Mouse (Mus musculus): ENCODE measurements around the gene Slc6a5. TPM values are rescaled to one million over a fixed set of nuclear protein-coding genes. Genes with fewer than 3 reads are reported as not detected.
"Not testable (repeated sequence)": the region's sequence is repeated elsewhere in the genome, so short reads cannot be mapped to it uniquely, and the experiment has no call there.

Slc6a5 gene
- total RNA-seq, 2 experiments from 2014 or later, result not detected

DNA sequence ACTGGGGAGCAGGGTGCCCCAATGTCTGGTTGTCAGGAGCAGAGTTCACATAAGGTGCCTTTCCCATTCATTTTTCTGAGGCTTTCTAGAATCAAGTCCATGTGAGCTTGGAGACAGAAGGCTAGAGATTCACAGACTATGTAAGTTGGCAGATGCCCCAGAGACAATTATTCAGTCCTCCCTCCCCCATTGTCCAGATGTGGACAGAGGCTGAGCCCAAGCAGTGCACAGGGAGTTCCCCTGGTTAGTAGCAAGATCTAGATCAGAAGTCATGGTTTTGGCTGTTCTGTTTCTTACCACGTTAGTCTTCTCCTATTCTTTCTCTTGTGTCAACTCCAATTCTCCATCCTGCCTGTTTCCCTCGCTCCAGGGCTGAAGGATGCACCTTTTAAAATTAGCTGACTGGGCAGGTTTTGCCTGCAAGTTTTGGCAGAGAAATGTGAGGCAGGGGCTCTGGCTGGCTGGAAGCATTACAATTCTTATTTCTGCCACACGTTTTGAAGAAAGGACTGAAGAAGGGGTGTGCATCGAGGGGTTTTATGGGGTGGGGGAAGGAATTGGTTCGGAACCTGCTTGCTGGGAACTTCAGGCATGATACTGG lies 3.9 kb downstream of the Slc6a5 start:
- DNase-seq, result no peak

GRCm38 (mm10) chr7:49914946-49915345 lies 5.0 kb downstream of the Slc6a5 start:
- no peak for DNase-seq

GRCm38 (mm10) chr7:49915471-49915870 lies 5.5 kb downstream of the Slc6a5 start:
- no peak for DNase-seq

DNA sequence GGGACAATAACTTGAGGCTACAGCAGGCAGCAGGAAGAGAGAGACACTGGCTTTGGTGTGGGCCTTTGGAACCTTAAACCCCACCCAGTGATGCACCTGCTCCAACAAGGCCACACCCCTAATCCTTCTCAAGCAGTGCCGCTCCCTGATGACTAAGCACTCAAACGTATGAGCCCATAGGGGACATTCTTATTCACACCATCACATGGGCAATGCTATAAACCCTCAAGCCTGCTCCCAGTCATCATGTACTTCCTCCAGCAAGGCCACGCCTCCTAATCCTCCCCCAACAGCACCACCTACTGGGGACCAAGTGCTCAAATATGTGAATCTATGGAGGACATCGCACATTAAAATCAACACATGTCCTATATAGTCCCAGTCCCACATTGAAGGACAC lies 9.5 kb downstream of the Slc6a5 start:
- no peak for DNase-seq

GRCm38 (mm10) chr7:49920751-49921150 lies 10.8 kb downstream of the Slc6a5 start:
- no peak for DNase-seq

DNA sequence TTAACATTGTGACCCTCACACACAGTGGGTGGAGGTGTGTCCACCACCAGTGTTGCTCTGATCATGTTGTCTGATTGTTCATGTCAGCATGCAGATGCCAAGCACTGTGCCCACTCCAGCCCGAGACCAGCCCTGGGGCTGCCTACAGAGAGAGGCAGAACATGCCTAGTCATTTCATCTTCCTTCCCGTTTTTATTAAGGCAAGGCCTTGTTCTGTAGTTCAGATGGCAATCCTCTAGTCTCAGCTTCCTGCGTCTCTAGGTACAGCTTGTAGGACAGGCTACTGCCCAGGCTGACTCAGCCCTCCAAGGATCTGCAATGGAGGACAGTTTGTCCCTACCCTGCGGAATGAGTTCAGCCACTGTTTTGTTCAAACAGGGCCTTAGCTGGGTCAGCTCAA lies 13.0 kb downstream of the Slc6a5 start:
- no peak for DNase-seq

- peak; percentile 71 for DNase-seq
These were observed 13.4 kb downstream of the Slc6a5 start for GRCm38 (mm10) chr7:49923376-49923775.

- DNase-seq, result no peak
These were observed 18.6 kb downstream of the Slc6a5 start for GRCm38 (mm10) chr7:49928571-49928970.

DNA sequence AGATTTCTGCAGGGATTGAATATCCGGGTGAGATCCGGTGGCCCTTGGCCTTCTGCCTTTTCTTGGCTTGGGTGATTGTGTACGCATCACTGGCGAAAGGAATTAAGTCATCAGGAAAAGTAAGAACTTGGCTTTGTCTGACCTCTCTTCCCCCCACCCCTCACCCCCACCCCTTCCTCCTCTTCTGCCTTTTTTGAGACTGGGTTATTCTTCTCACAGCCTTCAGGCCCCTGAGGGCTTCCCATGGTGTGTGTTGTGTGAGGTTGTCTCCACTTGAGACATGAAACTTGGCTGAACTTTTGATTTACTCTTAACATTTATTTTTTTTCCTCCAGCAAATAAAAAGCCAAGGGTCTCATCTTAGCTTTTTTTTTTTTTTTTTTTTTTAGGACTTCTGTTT lies 20.1 kb downstream of the Slc6a5 start:
- no peak for DNase-seq

DNA sequence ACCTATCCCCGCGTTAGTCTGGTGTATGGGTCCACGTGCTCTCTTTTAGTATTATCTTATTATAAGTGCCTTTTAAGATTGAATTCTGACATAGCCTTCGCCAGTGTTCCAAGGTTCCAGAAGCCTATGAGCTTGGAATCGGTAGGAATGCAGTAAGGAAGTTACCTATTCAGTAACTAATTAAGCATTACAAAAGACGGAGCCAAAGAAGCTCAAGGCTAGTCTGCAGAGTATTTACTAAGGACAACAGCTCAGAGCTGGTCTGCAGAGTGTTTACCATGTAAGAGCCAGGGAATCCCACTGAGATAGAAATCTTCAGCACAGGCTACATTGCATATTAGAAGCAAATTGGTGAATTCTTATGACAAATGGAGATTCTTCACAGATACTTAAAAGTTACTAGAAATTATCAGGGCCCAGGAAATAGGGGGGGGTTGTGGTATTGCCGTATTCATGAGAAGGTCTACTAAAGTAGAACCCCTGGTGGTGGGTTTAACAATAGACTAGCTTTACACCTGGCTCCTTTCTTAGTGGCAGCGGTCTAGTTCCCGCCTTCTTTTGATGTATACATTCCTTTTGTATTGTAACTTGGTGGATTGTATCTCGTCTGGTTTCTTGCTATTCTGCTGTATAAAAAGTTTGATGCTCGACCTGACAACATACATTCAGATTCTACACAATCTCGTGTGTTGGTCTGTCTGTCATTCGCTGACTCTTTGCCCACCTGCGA lies 23.6 kb downstream of the Slc6a5 start:
- not testable (repeated sequence) for DNase-seq

DNA sequence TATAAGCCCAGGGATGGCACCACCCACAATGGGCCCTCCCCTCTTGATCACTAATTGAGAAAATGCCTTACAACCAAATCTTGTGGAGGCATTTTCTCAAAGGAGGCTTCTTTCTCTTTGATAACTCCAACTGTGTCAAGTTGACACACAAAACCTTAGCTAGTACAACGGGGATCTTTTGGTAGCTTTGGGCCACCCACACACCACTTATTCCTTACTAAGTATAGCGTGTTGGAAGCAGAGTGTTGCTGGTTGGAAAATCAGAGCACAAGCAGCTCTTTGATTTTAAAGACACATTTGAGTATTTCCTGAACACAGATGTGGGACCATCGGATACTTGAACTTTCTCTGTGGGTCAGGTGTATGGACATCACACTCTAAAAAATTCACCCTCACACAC lies 26.9 kb downstream of the Slc6a5 start:
- no peak for DNase-seq

DNA sequence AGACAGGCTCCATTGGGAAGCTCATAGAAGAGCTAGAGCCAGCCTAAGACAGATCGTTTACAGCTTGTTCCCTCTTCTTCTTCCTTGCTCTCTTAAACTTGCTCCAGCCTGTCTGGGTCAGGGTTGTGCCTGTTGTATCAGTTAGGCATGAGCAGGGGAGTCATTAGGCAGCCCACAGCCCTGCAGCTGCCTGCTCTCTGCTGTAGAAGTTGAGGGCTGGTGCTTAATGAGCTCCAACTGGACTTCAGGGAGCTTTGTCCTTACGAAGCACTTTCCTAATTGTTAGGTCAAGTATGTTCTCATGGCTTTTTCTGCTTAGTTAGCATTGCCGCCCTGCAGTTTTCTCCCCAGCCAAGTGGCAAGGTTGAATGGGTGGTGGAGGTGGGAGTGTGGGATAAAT lies 32.1 kb downstream of the Slc6a5 start:
- DNase-seq, result no peak

GRCm38 (mm10) chr7:49942490-49942889 lies 32.5 kb downstream of the Slc6a5 start:
- no peak for DNase-seq

DNA sequence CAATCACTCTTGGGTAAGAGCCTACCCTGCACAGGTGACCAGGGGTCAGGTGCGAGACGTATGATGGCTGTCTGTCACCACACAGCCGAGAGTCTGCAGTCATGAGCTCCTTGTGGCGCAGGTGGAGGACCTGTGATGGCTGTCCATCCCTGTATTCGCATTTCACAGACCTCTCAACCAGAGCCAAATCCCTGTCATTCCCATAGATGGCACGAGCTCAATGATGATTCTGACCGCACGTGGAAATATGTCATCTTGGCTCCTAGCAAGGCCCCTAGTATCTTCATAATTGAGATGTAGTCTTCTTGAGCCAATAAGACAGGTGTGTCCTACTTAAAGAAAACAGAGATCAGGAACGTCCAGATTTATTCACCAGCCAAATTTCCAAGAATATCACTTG lies 36.7 kb downstream of the Slc6a5 start:
- DNase-seq, result no peak

DNA sequence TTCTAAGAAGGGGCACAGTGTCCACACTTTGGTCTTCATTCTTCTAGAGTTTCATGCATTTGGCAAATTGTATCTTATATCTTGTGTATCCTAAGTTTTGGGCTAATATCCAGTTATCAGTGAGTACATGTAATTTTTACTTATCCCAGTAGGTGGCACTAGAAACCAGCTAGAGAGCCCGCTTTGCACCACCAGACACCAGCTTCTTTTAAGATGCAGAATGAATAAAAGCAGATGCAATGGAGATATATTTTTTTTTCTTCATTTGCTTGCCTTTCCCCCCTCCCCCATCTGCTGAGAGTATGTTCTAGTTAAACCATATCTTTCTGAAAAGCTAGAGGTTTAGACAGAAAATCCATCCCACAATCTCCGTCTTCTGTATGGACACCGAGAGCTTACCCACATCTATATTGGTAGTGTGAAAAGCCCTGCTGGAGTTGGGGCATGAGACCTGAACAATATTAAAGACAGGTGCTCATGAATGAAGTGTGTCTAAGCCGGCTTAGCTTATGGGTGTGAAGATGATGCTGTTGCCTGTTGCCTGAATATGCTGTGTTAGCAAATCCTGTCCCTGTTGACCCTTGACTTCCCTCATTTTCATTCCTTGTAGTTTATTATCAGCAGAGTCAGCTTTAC lies 43.7 kb downstream of the Slc6a5 start:
- DNase-seq, result no peak

DNA sequence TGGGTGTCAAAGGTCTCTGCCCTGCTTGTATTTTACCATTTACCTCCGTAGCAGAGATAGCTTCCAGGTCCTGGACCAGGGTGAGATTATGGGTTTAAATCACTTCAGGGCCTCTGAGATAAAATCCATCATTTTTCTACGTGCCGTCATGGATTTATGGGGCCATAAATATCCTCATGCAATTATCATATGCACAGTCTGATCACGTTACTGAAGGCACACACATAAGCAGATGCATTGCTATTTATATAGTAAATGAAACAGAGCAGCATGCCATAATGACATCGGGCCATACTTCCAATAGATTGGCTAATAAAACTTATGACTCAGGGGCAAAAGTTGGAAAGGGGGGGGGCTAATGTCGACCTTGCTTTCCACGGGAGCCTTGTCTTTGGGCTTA lies 44.9 kb downstream of the Slc6a5 start:
- no peak for DNase-seq

DNA sequence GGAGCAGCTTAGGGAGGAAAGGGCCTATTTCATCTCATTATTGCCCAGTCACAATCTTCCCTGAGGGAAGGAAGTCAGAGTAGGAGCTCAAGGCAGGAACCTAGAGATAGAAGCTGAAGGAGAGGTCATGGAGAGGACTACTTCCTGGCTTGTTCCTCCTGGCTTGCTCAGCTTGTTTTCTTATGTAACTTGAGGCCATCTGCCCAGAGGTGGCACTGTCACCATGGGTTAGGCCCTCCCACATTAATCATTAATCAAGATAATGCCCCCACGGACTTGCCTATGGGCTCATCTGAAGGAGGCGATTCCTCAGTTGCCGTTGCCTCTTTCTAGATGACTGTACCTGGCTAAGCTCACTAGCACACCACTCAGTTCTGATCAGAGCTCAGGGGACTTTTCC lies 47.2 kb downstream of the Slc6a5 start:
- no peak for DNase-seq

DNA sequence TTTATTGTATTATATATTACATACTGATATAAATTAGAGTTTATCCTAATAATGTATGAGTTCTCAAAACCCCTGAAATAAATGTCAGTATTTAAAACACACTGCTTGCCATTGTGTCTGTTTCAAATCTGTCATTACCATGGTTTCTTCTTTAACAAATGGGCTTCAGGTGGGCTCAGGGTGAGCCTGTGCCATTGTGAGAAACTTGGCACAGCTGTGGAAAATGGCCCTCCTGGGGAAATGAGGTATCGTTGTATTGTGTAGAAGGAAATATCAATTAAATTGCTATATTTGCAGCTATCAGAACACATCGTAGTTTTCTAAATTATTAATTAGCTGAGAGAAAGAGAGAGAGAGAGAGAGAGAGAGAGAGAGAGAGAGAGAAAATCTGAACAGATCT lies 53.8 kb downstream of the Slc6a5 start:
- DNase-seq, result no peak

GRCm38 (mm10) chr7:49969516-49969915 lies 59.6 kb downstream of the Slc6a5 start:
- no peak for DNase-seq

- DNase-seq, result peak; percentile 7
These were observed 65.0 kb downstream of the Slc6a5 start, which contains the start of gene Nell1 for GRCm38 (mm10) chr7:49974841-49975440. Gene Nell1 (plus strand): TSS chr7:49974864.

GRCm38 (mm10) chr7:49975441-49976121 lies 65.6 kb downstream of the Slc6a5 start:
- DNase-seq, result no peak

DNA sequence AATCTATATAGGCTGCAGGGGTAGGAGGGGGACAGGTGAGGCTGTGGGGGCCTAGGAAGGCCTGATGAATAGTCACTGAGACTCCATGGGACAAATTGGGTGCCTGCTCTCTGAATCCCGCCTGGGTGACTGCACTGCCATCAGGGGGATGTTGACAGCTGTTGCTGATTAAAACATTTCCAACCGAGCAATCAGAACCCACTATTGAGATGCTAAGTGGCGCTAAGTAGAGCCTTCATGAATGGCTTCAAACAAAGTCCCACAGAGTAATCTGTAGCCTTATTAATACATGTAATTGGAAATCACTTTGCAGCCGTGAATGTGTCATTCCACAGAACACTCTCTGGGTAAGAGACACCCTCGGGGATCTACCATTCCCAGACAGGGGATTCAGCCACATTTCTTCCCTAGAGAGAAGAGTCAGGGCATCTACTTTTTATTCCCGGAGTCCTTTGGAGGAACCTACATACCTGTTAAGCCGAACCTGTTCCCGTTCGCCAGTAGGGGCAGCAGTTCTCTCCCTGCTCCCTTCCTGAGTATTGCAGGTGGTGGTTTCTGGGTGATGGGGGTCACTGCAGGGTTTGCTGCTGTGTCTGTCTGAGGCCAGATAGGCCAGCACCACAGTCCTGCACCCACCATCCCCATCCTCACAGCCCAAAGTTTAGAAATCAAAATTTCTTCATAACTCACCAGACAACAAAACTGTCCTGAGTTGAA lies 71.7 kb downstream of the Slc6a5 start:
- no peak for DNase-seq

Data from gastrocnemius, postnatal 10 days (tissue).